Mouse (Mus musculus) heart, postnatal 0 days (tissue): ENCODE results near the gene Acot7.

Experiments used
- CTCF ChIP-seq: IDR thresholded peaks from 2 replicates; pipeline ENCODE4 v1.5.1; 2016; ENCODE audit warnings: antibody characterized with exemption, control low read depth, low read depth
- EP300 ChIP-seq: IDR thresholded peaks from 2 replicates; pipeline ENCODE4 v1.6.1; 2016; ENCODE audit warnings: antibody characterized with exemption, low read depth

DNA sequence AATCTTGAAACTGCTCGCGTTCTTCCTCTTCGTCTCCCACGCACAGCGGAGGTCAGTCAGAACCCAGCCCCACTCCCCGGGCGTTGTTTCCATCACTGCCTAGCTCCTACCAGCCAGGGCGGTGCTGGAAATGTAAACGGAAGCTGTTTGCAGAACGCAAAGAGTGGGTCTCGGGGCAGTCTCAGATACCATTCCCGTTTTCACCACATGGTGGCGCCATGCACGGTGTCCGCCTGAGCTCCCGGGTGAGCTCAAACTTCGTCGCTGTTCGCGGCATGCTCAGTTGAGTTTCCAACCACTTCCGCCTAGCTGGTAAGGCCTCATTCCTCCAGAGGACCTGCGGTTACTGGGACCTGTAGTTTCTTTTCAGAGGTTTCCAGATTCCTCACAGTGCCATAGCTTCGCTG lies 24.2 kb upstream of the Acot7 start:
- TF ChIP-seq EP300 (no peak), CTCF (peak; percentile 73)
